Mouse (Mus musculus) liver, postnatal 0 days (tissue): ENCODE measurements around the gene Usf3. TPM values are rescaled to one million over a fixed set of nuclear protein-coding genes. Genes with fewer than 3 reads are reported as not detected.

Source experiments
- ATAC-seq: fragments of 200-750 bp; cut with Nextera tagmentation; 2 replicates; pipeline ENCODE4 v1.8.0; 2017; ENCODE audit warnings: mild to moderate bottlenecking, moderate library complexity
- DNase-seq: peaks from one replicate; pipeline ENCODE4 v3.0.0-alpha.2; 2016
- H3K27ac ChIP-seq: fragments of 300-500 bp; sonication (generic); 2 replicates; pipeline ENCODE4 v1.5.1; 2014; ENCODE audit warnings: antibody characterized with exemption, moderate library complexity, mild to moderate bottlenecking, low read depth
- H3K27me3 ChIP-seq: fragments of 300-500 bp; sonication (generic); 2 replicates; pipeline ENCODE4 v1.6.1; 2014; ENCODE audit warnings: low read length, control low read depth, mixed read lengths; ENCODE audit not compliant: insufficient read depth
- H3K36me3 ChIP-seq: fragments of 300-500 bp; sonication (generic); replicated peaks from 2 replicates; pipeline ENCODE4 v1.6.1; 2014; ENCODE audit warnings: mild to moderate bottlenecking, control low read depth, low read length, moderate library complexity, mixed read lengths; ENCODE audit not compliant: insufficient read depth
- H3K4me1 ChIP-seq: fragments of 300-500 bp; sonication (generic); 2 replicates; pipeline ENCODE4 v1.6.1; 2014; ENCODE audit warnings: antibody characterized with exemption, mild to moderate bottlenecking, control low read depth; ENCODE audit not compliant: insufficient read depth
- H3K4me2 ChIP-seq: fragments of 300-500 bp; sonication (generic); 2 replicates; pipeline ENCODE4 v1.6.1; 2014; ENCODE audit warnings: low read depth, mild to moderate bottlenecking, low read length, moderate library complexity, mixed read lengths
- H3K4me3 ChIP-seq: fragments of 300-500 bp; sonication (generic); 2 replicates; pipeline ENCODE4 v1.5.1; 2014; ENCODE audit warnings: low read depth, low read length
- H3K9ac ChIP-seq: fragments of 300-500 bp; sonication (generic); replicated peaks from 2 replicates; pipeline ENCODE4 v1.6.1; 2014; ENCODE audit warnings: mild to moderate bottlenecking, moderate library complexity
- H3K9me3 ChIP-seq: fragments of 300-500 bp; sonication (generic); 2 replicates; pipeline ENCODE4 v1.6.1; 2016; ENCODE audit warnings: mild to moderate bottlenecking, control low read depth, low read length, mixed read lengths
- CTCF ChIP-seq: sonication (generic); IDR thresholded peaks from 2 replicates; pipeline ENCODE4 v1.5.1; 2016; ENCODE audit warnings: antibody characterized with exemption, low read depth
- EP300 ChIP-seq: IDR thresholded peaks from 2 replicates; pipeline ENCODE4 v1.6.1; 2016; ENCODE audit warnings: antibody characterized with exemption, low read depth, mild to moderate bottlenecking
- WGBS: fragments of 180-500 bp; shearing (Covaris S2); extraction: QIAGEN DNeasy Blood & Tissue Kit; methylation state at CpG from one replicate; pipeline ENCODE4 v1.1.7; 2014; ENCODE audit not compliant: insufficient replicate concordance; 5-methylcytosine and 5-hydroxymethylcytosine counted together
- polyA plus RNA-seq: library from polyadenylated mRNA; unstranded; fragments of >200 nt; fragmentation: Nextera tagmentation; extraction: Ambion mirVana; gene quantifications from 2 replicates; pipeline ENCODE4 v1.2.1, GENCODE M21; 2015

Usf3 gene
- 1.2 and 1.9 TPM in 2 replicates for polyA plus RNA-seq

DNA sequence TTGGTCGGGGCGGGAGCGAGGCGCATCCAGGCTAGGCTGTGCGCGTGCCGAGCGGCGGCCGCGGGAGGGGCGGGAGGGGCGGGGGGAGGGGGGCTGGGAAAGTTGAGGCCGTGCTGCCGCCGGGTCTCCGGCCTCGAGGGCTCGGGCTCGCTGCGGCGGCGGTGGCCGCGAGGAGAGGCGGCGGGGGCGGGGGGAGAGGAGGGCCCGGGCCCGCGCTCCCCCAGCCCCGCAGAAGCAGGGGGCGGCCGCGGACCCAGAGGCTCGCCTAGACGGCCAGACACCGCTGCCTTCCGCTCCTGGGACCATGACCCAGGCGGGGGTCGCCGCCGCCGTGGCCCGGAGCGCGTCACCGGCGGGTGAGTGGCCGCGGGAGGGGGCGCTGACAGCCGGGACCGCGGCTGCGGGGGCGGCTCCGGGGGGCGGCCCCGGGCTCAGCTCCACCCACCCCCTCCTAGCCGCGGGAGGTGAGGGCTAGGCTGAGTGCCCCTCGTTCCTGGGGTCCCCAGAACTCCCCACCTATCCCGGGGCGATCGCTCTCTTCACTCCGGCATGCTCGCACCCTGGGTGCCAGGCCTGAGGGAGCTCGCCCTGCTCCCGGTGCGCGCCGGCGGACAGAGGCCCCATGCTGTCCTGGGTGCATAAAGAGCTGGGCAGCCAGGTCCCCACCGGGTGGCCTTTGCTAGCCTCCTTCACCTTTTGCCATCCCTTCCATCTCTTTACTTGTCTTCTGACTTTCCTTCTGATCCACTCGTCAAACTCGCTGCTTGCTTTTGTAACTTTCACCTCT lies at the start of gene Usf3:
TSS of gene Usf3 (plus strand) at position 92 of the 787 bp plus-strand sequence.
- Histone ChIP-seq H3K27ac (peak within 1 kb of the TSS; percentile 98), H3K4me2 (peak within 1 kb of the TSS; percentile 88), H3K4me3 (peak within 1 kb of the TSS; percentile 89), H3K9me3 (no peaks in the 10 kb centered on the region), H3K9ac (peak within 1 kb of the TSS; percentile 91), H3K36me3 (no peaks in the 10 kb centered on the region), H3K4me1 (peaks cover 31% of the 10 kb centered on the region), H3K27me3 (no peaks in the 10 kb centered on the region)
- peak; percentile 70 for DNase-seq
- WGBS: 1% methylated on average over 22 of the region's 77 CpGs
- TF ChIP-seq EP300 (no peak), CTCF (no peak)
- peak; percentile 59 for ATAC-seq

DNA sequence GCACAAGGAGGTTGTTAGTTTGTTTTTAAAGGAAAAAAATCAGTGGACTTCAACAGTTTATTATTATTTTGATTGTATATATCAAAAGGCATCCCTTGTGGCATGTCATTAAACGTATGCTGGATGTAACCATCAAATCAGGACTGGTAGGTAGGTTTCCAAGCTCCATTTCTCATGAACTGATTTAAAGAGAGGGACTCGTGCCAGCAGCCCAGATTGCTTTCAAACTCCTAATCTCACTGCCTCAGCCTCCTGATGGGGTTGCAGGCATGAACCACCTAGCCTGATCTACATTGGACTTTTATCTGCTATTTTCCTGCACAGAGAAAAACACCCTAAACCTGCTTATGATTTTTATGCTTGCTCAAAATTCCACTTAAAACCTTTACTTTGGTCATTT lies 49.3 kb upstream of the Usf3 start:
- Histone ChIP-seq H3K9ac (no peak overlapping the region), H3K27me3 (no peaks in the 10 kb centered on the region), H3K4me3 (no peak overlapping the region), H3K36me3 (no peaks in the 10 kb centered on the region), H3K4me1 (no peaks in the 10 kb centered on the region), H3K9me3 (no peaks in the 10 kb centered on the region), H3K27ac (no peak overlapping the region), H3K4me2 (no peak overlapping the region)
- 73% methylated on average over 2 of the region's 2 CpGs for WGBS
- ATAC-seq (no peak), DNase-seq (no peak)
- TF ChIP-seq CTCF (no peak), EP300 (no peak)

DNA sequence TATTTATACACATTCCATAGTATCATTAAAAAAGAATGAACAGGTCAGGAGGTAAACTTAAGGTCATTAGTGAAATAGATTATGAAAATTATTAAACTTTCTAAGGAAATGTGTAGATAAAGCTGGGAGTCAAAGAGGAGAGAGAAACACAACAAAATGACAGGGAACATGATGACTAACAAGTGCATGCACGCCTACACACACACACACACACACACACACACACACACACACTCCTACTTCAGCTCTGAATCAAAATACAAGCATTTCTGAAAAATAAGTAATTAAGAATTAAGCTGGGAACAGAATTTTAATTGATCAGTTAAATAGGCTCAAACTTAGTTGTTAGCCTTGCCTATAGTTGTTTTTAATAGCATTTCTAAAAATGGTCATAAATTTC lies 48.3 kb upstream of the Usf3 start:
- H3K27ac ChIP-seq: no peak overlapping the region
- H3K4me1 ChIP-seq: no peaks in the 10 kb centered on the region
- TF ChIP-seq EP300: no peak
- no peak for TF ChIP-seq CTCF
- H3K4me2 ChIP-seq: no peak overlapping the region
- no peak overlapping the region for H3K9ac ChIP-seq
- H3K4me3 ChIP-seq: no peak overlapping the region
- no peak for DNase-seq
- WGBS: 64% methylated on average over 1 of the region's 1 CpGs
- ATAC-seq: no peak
- no peaks in the 10 kb centered on the region for H3K36me3 ChIP-seq
- no peaks in the 10 kb centered on the region for H3K27me3 ChIP-seq
- no peaks in the 10 kb centered on the region for H3K9me3 ChIP-seq

DNA sequence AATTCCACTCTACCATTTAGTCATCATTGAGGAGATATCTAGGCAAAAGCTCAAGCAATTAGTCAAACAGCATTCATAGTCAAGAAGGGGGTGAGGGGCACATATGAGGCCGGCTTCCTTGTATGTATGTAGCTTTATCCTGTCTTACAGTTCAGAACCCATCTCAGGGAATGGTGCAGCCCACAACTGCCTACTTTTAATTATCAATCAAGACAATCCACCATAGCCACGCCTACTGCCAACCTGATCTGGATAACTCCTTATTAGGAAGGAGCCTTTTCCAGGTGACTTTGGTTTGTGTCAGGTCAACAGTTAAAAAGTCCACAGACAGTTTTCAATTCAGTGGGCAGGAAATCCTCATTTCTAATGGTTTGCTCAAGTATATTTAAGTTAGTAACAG lies 47.6 kb upstream of the Usf3 start:
- Histone ChIP-seq H3K27me3 (no peaks in the 10 kb centered on the region), H3K4me1 (no peaks in the 10 kb centered on the region), H3K9me3 (no peaks in the 10 kb centered on the region), H3K4me2 (no peak overlapping the region), H3K4me3 (no peak overlapping the region), H3K27ac (no peak overlapping the region), H3K36me3 (no peaks in the 10 kb centered on the region), H3K9ac (no peak overlapping the region)
- 72% methylated on average over 2 of the region's 2 CpGs for WGBS
- DNase-seq (no peak), ATAC-seq (no peak)
- TF ChIP-seq CTCF (no peak), EP300 (no peak)

DNA sequence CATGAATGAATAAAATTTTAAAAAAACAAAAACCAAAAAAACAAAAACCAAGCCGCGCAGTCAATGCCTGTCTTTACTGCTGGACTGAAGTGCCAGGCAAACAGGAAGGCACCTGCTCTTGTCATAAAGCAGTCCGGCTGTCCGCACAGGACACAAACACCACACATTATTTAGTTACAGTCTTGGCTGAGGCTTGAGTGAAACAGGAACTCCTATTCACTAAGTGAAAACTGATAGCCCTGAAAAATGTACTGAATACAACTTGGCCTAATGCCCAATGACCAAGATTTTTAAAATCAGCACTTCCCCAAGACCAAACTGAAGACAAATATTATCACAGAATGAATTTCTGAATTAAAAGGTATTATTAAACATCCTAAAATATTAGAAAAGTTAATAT lies 46.6 kb upstream of the Usf3 start:
- Histone ChIP-seq H3K27ac (no peak overlapping the region), H3K27me3 (no peaks in the 10 kb centered on the region), H3K9ac (no peak overlapping the region), H3K4me1 (no peaks in the 10 kb centered on the region), H3K4me2 (no peak overlapping the region), H3K36me3 (no peaks in the 10 kb centered on the region), H3K9me3 (no peaks in the 10 kb centered on the region), H3K4me3 (no peak overlapping the region)
- TF ChIP-seq EP300 (no peak), CTCF (no peak)
- WGBS: 72% methylated on average over 4 of the region's 4 CpGs
- no peak for ATAC-seq
- no peak for DNase-seq

DNA sequence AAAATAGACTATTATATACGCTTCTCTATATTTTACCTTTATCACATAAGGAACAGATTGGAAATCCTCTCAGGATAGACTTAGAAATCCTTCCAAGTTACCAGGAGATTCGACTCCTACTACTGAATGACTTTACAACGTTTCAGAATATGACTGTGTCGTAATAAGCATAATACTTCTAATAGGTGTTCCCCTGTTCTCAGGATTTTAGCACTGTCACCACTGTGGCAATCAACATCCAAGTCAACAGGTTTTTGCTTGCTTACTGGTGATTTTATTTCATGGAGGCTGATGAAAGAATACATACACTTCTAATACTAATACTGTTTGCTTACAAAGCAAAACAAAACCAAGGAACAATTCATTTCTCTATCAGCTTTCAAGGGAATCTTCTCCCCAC lies 40.7 kb upstream of the Usf3 start:
- Histone ChIP-seq H3K27ac (no peak overlapping the region), H3K4me3 (no peak overlapping the region), H3K4me1 (peaks cover 6% of the 10 kb centered on the region; the same call in 1 of the 2 replicates), H3K9ac (no peak overlapping the region), H3K4me2 (no peak overlapping the region), H3K27me3 (no peaks in the 10 kb centered on the region), H3K9me3 (no peaks in the 10 kb centered on the region), H3K36me3 (no peaks in the 10 kb centered on the region)
- TF ChIP-seq EP300: no peak
- no peak for TF ChIP-seq CTCF
- DNase-seq (no peak), ATAC-seq (no peak)
- 68% methylated on average over 4 of the region's 4 CpGs for WGBS
